Mouse (Mus musculus) CH12.LX (cell line): ENCODE data around the gene Adipor1. TPM values are rescaled to one million over a fixed set of nuclear protein-coding genes. Genes with fewer than 3 reads are reported as not detected.

Source experiments
- DNase-seq: peaks from one replicate; pipeline ENCODE4 v3.0.0-alpha.2; 2013; ENCODE audit errors: extremely low read depth
- H3K27ac ChIP-seq: 2 replicates; pipeline ENCODE4 v1.5.1; 2012; ENCODE audit warnings: low read depth, mild to moderate bottlenecking, control low read depth, moderate library complexity; ENCODE audit not compliant: insufficient read depth
- H3K27me3 ChIP-seq: replicated peaks from 2 replicates; pipeline ENCODE3; 2012; ENCODE audit warnings: inconsistent platforms
- H3K36me3 ChIP-seq, 2 experiments: replicated peaks in 1 of 2; 2 replicates each; pipeline versions ENCODE3 to v1.6.1; 2012; ENCODE audit warnings: inconsistent platforms in 1 of 2, low read length in 1 of 2, mild to moderate bottlenecking in 1 of 2, mixed read lengths in 1 of 2, moderate library complexity in 1 of 2; ENCODE audit not compliant: control insufficient read depth in 1 of 2, insufficient read depth in 1 of 2
- H3K4me1 ChIP-seq, 2 experiments: 2 replicates each; pipeline ENCODE4 v1.6.1; 2012; ENCODE audit warnings: inconsistent platforms in 1 of 2, moderate library complexity in 1 of 2; ENCODE audit not compliant: insufficient read depth in 2 of 2, control insufficient read depth in 1 of 2
- H3K4me2 ChIP-seq: 2 replicates; pipeline ENCODE4 v1.6.1; 2012; ENCODE audit warnings: low read depth, mild to moderate bottlenecking, control low read depth; ENCODE audit not compliant: poor library complexity, insufficient read depth, severe bottlenecking
- H3K4me3 ChIP-seq, 3 experiments: fragments of 150-350 bp in 1 of 3; sonication (generic) in 1 of 3; replicated peaks in 1 of 3; 2 replicates each; pipeline versions ENCODE3 to v1.5.1; 2011 to 2012; ENCODE audit warnings: low read depth in 2 of 3, low read length in 2 of 3, mild to moderate bottlenecking in 2 of 3, moderate library complexity in 2 of 3, control low read depth in 1 of 3, improper control_type of control experiment in 1 of 3, inconsistent platforms in 1 of 3, mixed read lengths in 1 of 3; ENCODE audit not compliant: poor library complexity in 1 of 3
- H3K79me2 ChIP-seq: replicated peaks from 2 replicates; pipeline ENCODE4 v1.6.1; 2012; ENCODE audit warnings: mild to moderate bottlenecking, moderate library complexity; ENCODE audit not compliant: control insufficient read depth, poor library complexity, insufficient read depth, severe bottlenecking; ENCODE audit errors: extremely low read depth
- H3K9ac ChIP-seq: 2 replicates; pipeline ENCODE4 v1.6.1; 2012; ENCODE audit warnings: low read depth, mild to moderate bottlenecking, control low read depth, moderate library complexity; ENCODE audit not compliant: insufficient read depth
- H3K9me3 ChIP-seq: replicated peaks from 2 replicates; pipeline ENCODE3; 2012; ENCODE audit warnings: low read length, inconsistent platforms, mixed read lengths
- BHLHE40 ChIP-seq: IDR thresholded peaks from 2 replicates; pipeline ENCODE4 v1.6.1; 2011; ENCODE audit warnings: mild to moderate bottlenecking, low read depth, low read length, improper control_type of control experiment
- CHD1 ChIP-seq: IDR thresholded peaks from 2 replicates; pipeline ENCODE4 v1.6.1; 2012; ENCODE audit warnings: low read depth, low read length, improper control_type of control experiment, inconsistent platforms
- CHD2 ChIP-seq: IDR thresholded peaks from 2 replicates; pipeline ENCODE4 v1.6.1; 2011; ENCODE audit warnings: low read length, improper control_type of control experiment
- CTCF ChIP-seq, 2 experiments: IDR thresholded peaks in 1 of 2; conservative IDR thresholded peaks in 1 of 2; 2 replicates each; pipeline ENCODE4 v1.5.1; 2011 to 2012; ENCODE audit warnings: low read depth in 2 of 2, low read length in 2 of 2, improper control_type of control experiment in 1 of 2, inconsistent platforms in 1 of 2, mild to moderate bottlenecking in 1 of 2, moderate library complexity in 1 of 2
- E2F4 ChIP-seq: IDR thresholded peaks from 2 replicates; pipeline ENCODE4 v1.6.1; 2011; ENCODE audit warnings: low read depth, low read length, improper control_type of control experiment; ENCODE audit not compliant: insufficient replicate concordance
- ELF1 ChIP-seq: IDR thresholded peaks from 2 replicates; pipeline ENCODE4 v1.6.1; 2014; ENCODE audit warnings: low read depth, mild to moderate bottlenecking, inconsistent platforms, low read length, improper control_type of control experiment
- EP300 ChIP-seq: IDR thresholded peaks from 2 replicates; pipeline ENCODE4 v1.6.1; 2011; ENCODE audit warnings: low read length, improper control_type of control experiment
- ETS1 ChIP-seq: conservative IDR thresholded peaks from 2 replicates; pipeline ENCODE4 v1.6.1; 2012; ENCODE audit warnings: low read depth, mild to moderate bottlenecking, inconsistent platforms, low read length, improper control_type of control experiment, moderate library complexity
- GABPA ChIP-seq: IDR thresholded peaks from 2 replicates; pipeline ENCODE4 v1.6.1; 2012; ENCODE audit warnings: low read depth, low read length, improper control_type of control experiment, inconsistent platforms; ENCODE audit not compliant: insufficient replicate concordance
- HCFC1 ChIP-seq: IDR thresholded peaks from 2 replicates; pipeline ENCODE4 v1.6.1; 2012; ENCODE audit warnings: low read depth, mild to moderate bottlenecking, inconsistent platforms, low read length, improper control_type of control experiment
- IRF4 ChIP-seq: IDR thresholded peaks from 2 replicates; pipeline ENCODE4 v1.6.1; 2014; ENCODE audit warnings: low read depth, mild to moderate bottlenecking, inconsistent platforms, low read length, improper control_type of control experiment
- JUN ChIP-seq: IDR thresholded peaks from 2 replicates; pipeline ENCODE4 v1.6.1; 2011; ENCODE audit warnings: low read depth, mild to moderate bottlenecking, low read length, improper control_type of control experiment, moderate library complexity; ENCODE audit not compliant: insufficient read depth
- JUND ChIP-seq: conservative IDR thresholded peaks from 2 replicates; pipeline ENCODE4 v1.6.1; 2011; ENCODE audit warnings: low read depth, low read length, improper control_type of control experiment
- KAT2A ChIP-seq: IDR thresholded peaks from 2 replicates; pipeline ENCODE4 v1.6.1; 2012; ENCODE audit warnings: low read length, improper control_type of control experiment, inconsistent platforms; ENCODE audit not compliant: insufficient replicate concordance
- MAFK ChIP-seq: IDR thresholded peaks from 2 replicates; pipeline ENCODE4 v1.6.1; 2011; ENCODE audit warnings: low read length, improper control_type of control experiment; ENCODE audit not compliant: insufficient replicate concordance
- MAX ChIP-seq: IDR thresholded peaks from 2 replicates; pipeline ENCODE4 v1.6.1; 2011; ENCODE audit warnings: low read length, improper control_type of control experiment
- MAZ ChIP-seq: IDR thresholded peaks from 2 replicates; pipeline ENCODE4 v1.6.1; 2012; ENCODE audit warnings: low read depth, mild to moderate bottlenecking, inconsistent platforms, low read length, improper control_type of control experiment, moderate library complexity
- MEF2A ChIP-seq: IDR thresholded peaks from 2 replicates; pipeline ENCODE4 v1.6.1; 2014; ENCODE audit warnings: low read depth, mild to moderate bottlenecking, inconsistent platforms, low read length, improper control_type of control experiment, borderline replicate concordance
- MXI1 ChIP-seq: IDR thresholded peaks from 2 replicates; pipeline ENCODE4 v1.6.1; 2011; ENCODE audit warnings: mild to moderate bottlenecking, low read depth, low read length, improper control_type of control experiment
- MYC ChIP-seq: IDR thresholded peaks from 2 replicates; pipeline ENCODE4 v1.6.1; 2011; ENCODE audit warnings: low read depth, mild to moderate bottlenecking, improper control_type of control experiment, low read length
- NELFE ChIP-seq: IDR thresholded peaks from 2 replicates; pipeline ENCODE4 v1.6.1; 2011; ENCODE audit warnings: low read depth, low read length, improper control_type of control experiment
- NRF1 ChIP-seq: IDR thresholded peaks from 2 replicates; pipeline ENCODE4 v1.6.1; 2014; ENCODE audit warnings: low read depth, mild to moderate bottlenecking, inconsistent platforms, low read length, improper control_type of control experiment, moderate library complexity
- PAX5 ChIP-seq: IDR thresholded peaks from 2 replicates; pipeline ENCODE4 v1.6.1; 2012; ENCODE audit warnings: low read length, inconsistent platforms, mixed read lengths
- POLR2A ChIP-seq: IDR thresholded peaks from 2 replicates; pipeline ENCODE4 v1.6.1; 2011; ENCODE audit warnings: low read depth, mild to moderate bottlenecking, improper control_type of control experiment, low read length
- POLR2AphosphoS2 ChIP-seq: IDR thresholded peaks from 2 replicates; pipeline ENCODE4 v1.6.1; 2011; ENCODE audit warnings: low read depth, low read length, improper control_type of control experiment
- RAD21 ChIP-seq: IDR thresholded peaks from 2 replicates; pipeline ENCODE4 v1.6.1; 2011; ENCODE audit warnings: low read depth, mild to moderate bottlenecking, low read length, improper control_type of control experiment, moderate library complexity
- RCOR1 ChIP-seq: conservative IDR thresholded peaks from 2 replicates; pipeline ENCODE4 v1.6.1; 2012; ENCODE audit warnings: low read depth, mild to moderate bottlenecking, inconsistent platforms, low read length, improper control_type of control experiment
- SIN3A ChIP-seq: IDR thresholded peaks from 2 replicates; pipeline ENCODE4 v1.6.1; 2012; ENCODE audit warnings: low read length, improper control_type of control experiment, inconsistent platforms
- SMC3 ChIP-seq: IDR thresholded peaks from 2 replicates; pipeline ENCODE4 v1.6.1; 2011; ENCODE audit warnings: low read depth, low read length, improper control_type of control experiment
- TBP ChIP-seq: conservative IDR thresholded peaks from 2 replicates; pipeline ENCODE4 v1.6.1; 2011; ENCODE audit warnings: low read depth, low read length, improper control_type of control experiment
- TCF12 ChIP-seq: IDR thresholded peaks from 2 replicates; pipeline ENCODE4 v1.6.1; 2014; ENCODE audit warnings: low read depth, mild to moderate bottlenecking, inconsistent platforms, low read length, improper control_type of control experiment
- UBTF ChIP-seq: IDR thresholded peaks from 2 replicates; pipeline ENCODE4 v1.6.1; 2012; ENCODE audit warnings: low read depth, mild to moderate bottlenecking, inconsistent platforms, low read length, improper control_type of control experiment, moderate library complexity
- USF1 ChIP-seq: IDR thresholded peaks from 2 replicates; pipeline ENCODE4 v1.6.1; 2014; ENCODE audit warnings: low read depth, mild to moderate bottlenecking, inconsistent platforms, low read length, improper control_type of control experiment
- USF2 ChIP-seq: conservative IDR thresholded peaks from 2 replicates; pipeline ENCODE4 v1.6.1; 2011; ENCODE audit warnings: low read depth, low read length, improper control_type of control experiment
- ZC3H11A ChIP-seq: IDR thresholded peaks from 2 replicates; pipeline ENCODE4 v1.6.1; 2012; ENCODE audit warnings: low read depth, mild to moderate bottlenecking, inconsistent platforms, low read length, improper control_type of control experiment
- ZKSCAN1 ChIP-seq: IDR thresholded peaks from 2 replicates; pipeline ENCODE4 v1.6.1; 2012; ENCODE audit warnings: low read depth, inconsistent platforms, low read length, improper control_type of control experiment, borderline replicate concordance
- ZMIZ1 ChIP-seq: IDR thresholded peaks from 2 replicates; pipeline ENCODE4 v1.6.1; 2012; ENCODE audit warnings: low read depth, mild to moderate bottlenecking, inconsistent platforms, low read length, improper control_type of control experiment
- ZNF384 ChIP-seq: IDR thresholded peaks from 2 replicates; pipeline ENCODE4 v1.6.1; 2012; ENCODE audit warnings: low read depth, low read length, improper control_type of control experiment, inconsistent platforms
- dilution Hi-C: fragments of 300-500 bp; cut with MboI; formaldehyde crosslinking; loops from 2 replicates; pipeline ENCODE4 v1.14.3; 2020; ENCODE audit warnings: low sequenced_read_pairs; ENCODE audit not compliant: extremely low pct_unique_long_range_greater_than_20kb, extremely low pct_ligation_motif_present
- in situ Hi-C: fragments of 300-500 bp; cut with MboI; formaldehyde crosslinking; loops from 3 replicates; pipeline ENCODE4 v1.14.3; 2019; ENCODE audit warnings: low sequenced_read_pairs, low pct_ligation_motif_present, low pct_unique_long_range_greater_than_20kb, mixed read lengths
- polyA plus RNA-seq: library from polyadenylated mRNA; unstranded; fragments of >175 nt; gene quantifications from 2 replicates; pipeline ENCODE4 v1.2.1, GENCODE M21; 2012; ENCODE audit warnings: low read depth; ENCODE audit not compliant: insufficient read length
- total RNA-seq, 2 experiments: library from RNA; depleted of rRNA; stranded (reverse); fragments of 300-350 nt in 1 of 2; fragments of >200 nt in 1 of 2; gene quantifications; 2 replicates each; pipeline ENCODE4 v1.2.3; 2012 to 2014

Adipor1 gene
- total RNA-seq (2012; rRNA removed) (58.4 and 64.1 TPM in 2 replicates), total RNA-seq (2014; rRNA removed) (83.7 and 94.0 TPM in 2 replicates), polyA plus RNA-seq (65.3 and 70.8 TPM in 2 replicates)

DNA sequence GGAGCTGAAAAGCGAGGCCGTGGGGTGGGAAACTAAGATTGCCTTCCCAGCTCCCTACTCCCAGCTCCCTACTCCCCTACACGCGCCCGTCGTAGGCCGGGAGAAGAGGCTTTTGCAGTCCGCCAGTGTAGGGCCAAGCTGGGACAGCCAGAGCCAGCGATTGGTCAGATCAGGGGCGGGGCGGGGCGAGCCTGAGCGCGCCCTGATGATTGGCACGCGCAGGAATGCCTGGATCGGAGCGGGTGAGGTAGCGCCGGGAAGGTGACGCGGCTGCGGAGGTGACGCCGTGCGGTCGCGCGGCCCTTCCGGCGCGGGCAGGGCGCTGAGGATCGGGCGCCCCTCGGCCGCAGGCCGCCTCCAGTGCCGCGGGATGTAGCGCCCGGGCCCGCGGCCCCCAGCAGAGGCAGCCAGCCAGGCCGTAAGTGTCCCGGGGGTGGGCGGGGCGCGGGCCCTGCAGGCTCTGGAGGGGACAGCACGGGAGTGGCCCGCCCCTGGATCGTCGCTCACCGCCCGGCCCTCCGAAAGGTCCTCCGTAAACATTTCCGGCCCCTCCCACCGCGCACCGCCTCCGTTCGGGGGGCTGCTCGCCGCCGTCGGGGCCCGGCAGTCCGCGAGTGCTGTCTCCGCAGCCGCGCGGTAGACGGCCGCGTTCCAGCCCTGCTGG lies at the start of gene Adipor1:
Adipor1 (plus strand) TSS at position 211 of the 664 bp plus-strand sequence.
- Histone ChIP-seq H3K4me3 (peak within 1 kb of the TSS; percentile 84 to 93 (median 88)), H3K27ac (no peak within 1 kb of the TSS), H3K4me1 (peaks cover 8 to 46% of the 10 kb centered on the region in 2 experiments), H3K4me2 (peak within 1 kb of the TSS; percentile 77), H3K36me3 (peaks cover 15 to 48% of the 10 kb centered on the region in 2 experiments), H3K79me2 (peaks cover 39% of the 10 kb centered on the region), H3K9me3 (no peaks in the 10 kb centered on the region), H3K9ac (peak within 1 kb of the TSS; percentile 80), H3K27me3 (no peaks in the 10 kb centered on the region)
- TF ChIP-seq SMC3 (no peak), TCF12 (peak; percentile 77), MAX (peak; percentile 83), SIN3A (peak; percentile 68), CHD2 (peak; percentile 63), BHLHE40 (peak; percentile 62), CTCF (conservative IDR thresholded peaks at IDR 0.05 in 1 of 2, IDR thresholded peaks at IDR 0.05 in 1 of 2; ENCODE audit: low read depth in 2 of 2, low read length in 2 of 2) (no peak), MEF2A (peak; percentile 58; the same call in 1 of the 2 replicates), USF2 (no peak), ZKSCAN1 (no peak), USF1 (no peak), UBTF (0 out of 2 replicates have a peak, but pooled peaks have one; percentile 29), ETS1 (0 out of 2 replicates have a peak, but pooled peaks have one; percentile 22), ZNF384 (no peak), GABPA (no peak; the same call in 1 of the 2 replicates), POLR2A (peak; percentile 89), MAZ (no peak), MAFK (no peak), EP300 (no peak), ZMIZ1 (peak; percentile 97), RCOR1 (0 out of 2 replicates have a peak, but pooled peaks have one; percentile 46), HCFC1 (peak; percentile 78), KAT2A (peak; percentile 72; the same call in 1 of the 2 replicates), POLR2AphosphoS2 (0 out of 2 replicates have a peak, but pooled peaks have one; percentile 75), MXI1 (peak; percentile 79), NRF1 (peak; percentile 70), IRF4 (peak; percentile 58; the same call in 1 of the 2 replicates), CHD1 (no peak), JUND (no peak), RAD21 (no peak), E2F4 (no peak), TBP (peak; percentile 56; the same call in 1 of the 2 replicates), MYC (0 out of 2 replicates have a peak, but pooled peaks have one; percentile 26), PAX5 (no peak), ELF1 (peak; percentile 60), NELFE (peak; percentile 95), ZC3H11A (no peak), JUN (no peak)
- in situ Hi-C loops: no loop called here
- dilution Hi-C loops: no loop called here
- peak; percentile 91 for DNase-seq
